Mouse (Mus musculus) neural tube, embryonic 11.5 days (tissue): Measurements from ENCODE around the gene Ccdc158. TPM values are rescaled to one million over a fixed set of nuclear protein-coding genes. Genes with fewer than 3 reads are reported as not detected.

Source experiments
- ATAC-seq: fragments of 200-750 bp; cut with Nextera tagmentation; 2 replicates; pipeline ENCODE4 v1.8.0; 2017; ENCODE audit warnings: moderate number of reproducible peaks, mild to moderate bottlenecking, moderate TSS enrichment, moderate library complexity; ENCODE audit not compliant: insufficient read depth, low FRiP score, low TSS enrichment
- DNase-seq: peaks from one replicate; pipeline ENCODE4 v3.0.0-alpha.2; 2015; ENCODE audit warnings: low spot score
- H3K27ac ChIP-seq: fragments of 300-500 bp; sonication (generic); 2 replicates; pipeline ENCODE4 v1.5.1; 2014; ENCODE audit warnings: low read depth, mild to moderate bottlenecking, low read length
- H3K27me3 ChIP-seq: fragments of 300-500 bp; sonication (generic); 2 replicates; pipeline ENCODE4 v1.6.1; 2014; ENCODE audit warnings: mild to moderate bottlenecking, low read length, mixed read lengths; ENCODE audit not compliant: control insufficient read depth, insufficient read depth
- H3K36me3 ChIP-seq: fragments of 300-500 bp; sonication (generic); 2 replicates; pipeline ENCODE4 v1.6.1; 2014; ENCODE audit warnings: mild to moderate bottlenecking, low read length, moderate library complexity, mixed read lengths; ENCODE audit not compliant: control insufficient read depth, insufficient read depth
- H3K4me1 ChIP-seq: fragments of 300-500 bp; sonication (generic); 2 replicates; pipeline ENCODE4 v1.6.1; 2014; ENCODE audit warnings: low read length, mixed read lengths; ENCODE audit not compliant: control insufficient read depth, insufficient read depth
- H3K4me2 ChIP-seq: fragments of 300-500 bp; sonication (generic); 2 replicates; pipeline ENCODE4 v1.6.1; 2014; ENCODE audit warnings: low read depth, mild to moderate bottlenecking, moderate library complexity
- H3K4me3 ChIP-seq: fragments of 300-500 bp; sonication (generic); 2 replicates; pipeline ENCODE4 v1.5.1; 2014; ENCODE audit warnings: low read depth, low read length
- H3K9ac ChIP-seq: fragments of 300-500 bp; sonication (generic); 2 replicates; pipeline ENCODE4 v1.6.1; 2014; ENCODE audit warnings: mild to moderate bottlenecking, low read length
- H3K9me3 ChIP-seq: fragments of 300-500 bp; sonication (generic); 2 replicates; pipeline ENCODE4 v1.6.1; 2016; ENCODE audit warnings: low read length; ENCODE audit not compliant: control insufficient read depth
- WGBS: fragments of 180-500 bp; shearing (Covaris S2); extraction: QIAGEN DNeasy Blood & Tissue Kit; methylation state at CpG from one replicate; pipeline ENCODE4 v1.1.7; 2014; 5-methylcytosine and 5-hydroxymethylcytosine counted together
- polyA plus RNA-seq: library from polyadenylated mRNA; unstranded; fragments of >200 nt; fragmentation: Nextera tagmentation; extraction: Ambion mirVana; gene quantifications from 2 replicates; pipeline ENCODE4 v1.2.1, GENCODE M21; 2014

Ccdc158 gene
- polyA plus RNA-seq, 1 experiment from 2014 or later: 0.77 TPM

DNA sequence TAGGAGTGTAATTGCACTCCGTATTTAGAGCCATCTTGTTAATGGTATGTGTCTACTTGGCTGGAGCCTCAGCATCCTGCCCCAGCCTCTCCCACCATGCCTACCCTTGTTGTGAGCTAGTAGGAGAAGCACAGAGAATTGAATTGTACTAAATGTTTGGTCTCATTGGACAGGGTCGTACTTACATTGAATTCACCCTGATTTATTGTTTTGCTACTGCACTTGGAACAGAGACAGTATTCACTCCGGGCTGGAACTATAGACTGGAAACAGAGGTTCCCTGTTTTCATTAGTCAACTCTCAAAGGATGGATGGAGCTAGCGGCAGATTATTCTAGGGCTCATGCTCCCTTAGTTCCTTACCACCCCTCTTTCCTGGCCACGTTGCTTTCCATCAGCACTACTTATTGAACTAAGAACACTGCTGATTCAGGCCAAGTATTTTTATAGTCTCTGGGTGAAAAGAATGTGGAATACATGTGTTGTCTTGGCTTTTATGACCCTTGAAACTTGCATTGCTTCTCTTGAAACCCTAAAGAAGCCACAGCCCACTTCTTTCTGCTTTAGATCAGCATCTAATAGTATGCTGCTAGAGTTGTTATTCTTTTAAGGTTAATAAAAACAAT is 36.7 kb upstream of the Ccdc158 start:
- DNase-seq (peak; percentile 34), ATAC-seq (peak; percentile 65)
- Histone ChIP-seq H3K27ac (0 out of 2 replicates have a peak overlapping the region, but pooled peaks have one; percentile 34), H3K4me1 (peaks cover 3% of the 10 kb centered on the region), H3K4me2 (no peak overlapping the region), H3K27me3 (no peaks in the 10 kb centered on the region), H3K9ac (no peak overlapping the region), H3K9me3 (no peaks in the 10 kb centered on the region), H3K4me3 (no peak overlapping the region), H3K36me3 (no peaks in the 10 kb centered on the region)
- WGBS: 32% methylated on average over 5 of the region's 5 CpGs

DNA sequence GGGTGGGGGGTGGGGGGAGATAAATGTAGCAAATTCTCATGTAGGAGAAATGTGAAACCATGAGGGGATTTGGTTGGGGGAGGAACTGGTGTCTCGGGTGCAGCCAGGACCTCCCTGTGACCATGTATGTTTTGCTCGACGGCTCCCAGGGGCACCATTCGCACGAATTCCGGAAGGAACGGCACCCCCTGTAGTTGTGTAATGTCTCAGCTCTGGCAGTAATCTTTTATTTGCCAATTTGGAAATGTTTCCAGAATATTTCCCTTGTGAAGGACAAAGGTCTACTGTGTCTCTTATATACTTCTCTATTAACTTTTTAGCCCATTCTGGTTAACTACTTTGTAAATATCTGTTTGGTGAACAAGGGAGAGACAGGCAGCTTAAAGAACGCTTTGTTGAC is 35.7 kb upstream of the Ccdc158 start:
- DNase-seq (no peak), ATAC-seq (no peak)
- no peak overlapping the region for H3K4me3 ChIP-seq
- H3K36me3 ChIP-seq: no peaks in the 10 kb centered on the region
- no peaks in the 10 kb centered on the region for H3K27me3 ChIP-seq
- no peak overlapping the region for H3K9ac ChIP-seq
- no peak overlapping the region for H3K27ac ChIP-seq
- no peak overlapping the region for H3K4me2 ChIP-seq
- peaks cover 3% of the 10 kb centered on the region for H3K4me1 ChIP-seq
- 78% methylated on average over 8 of the region's 8 CpGs for WGBS
- H3K9me3 ChIP-seq: no peaks in the 10 kb centered on the region

DNA sequence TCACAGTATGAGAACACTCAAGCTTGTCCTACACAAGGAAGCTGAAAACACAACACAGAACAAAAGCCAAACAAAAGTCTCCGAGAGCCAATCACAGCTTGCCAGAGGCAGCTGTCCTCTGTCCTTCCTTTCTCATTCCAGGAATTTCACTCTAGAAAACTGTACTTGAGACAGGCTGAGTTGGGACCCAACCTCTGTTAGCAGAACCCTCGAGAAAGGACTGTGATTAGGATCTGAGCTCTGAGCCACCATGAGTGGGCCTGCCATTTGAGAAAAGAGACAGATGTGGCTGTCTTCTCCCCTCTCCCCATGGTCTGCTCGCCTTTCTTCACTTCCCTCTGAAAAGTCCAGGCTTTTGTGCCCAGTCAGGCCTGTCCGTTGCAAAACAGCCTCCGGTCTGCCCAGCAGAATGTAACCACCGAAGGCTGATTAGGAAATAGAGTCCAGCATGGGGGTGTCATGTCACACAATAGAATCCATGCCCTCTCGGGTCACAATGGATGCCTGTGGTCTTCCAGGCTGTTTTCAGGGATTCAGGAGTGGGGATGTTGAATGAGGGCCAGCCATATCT is 32.9 kb upstream of the Ccdc158 start:
- H3K4me3 ChIP-seq: no peak overlapping the region
- H3K27ac ChIP-seq: no peak overlapping the region
- H3K27me3 ChIP-seq: no peaks in the 10 kb centered on the region
- no peak for ATAC-seq
- H3K4me1 ChIP-seq: peaks cover 3% of the 10 kb centered on the region
- WGBS: 60% methylated on average over 7 of the region's 7 CpGs
- no peaks in the 10 kb centered on the region for H3K9me3 ChIP-seq
- no peak overlapping the region for H3K9ac ChIP-seq
- DNase-seq: no peak
- H3K4me2 ChIP-seq: no peak overlapping the region
- no peaks in the 10 kb centered on the region for H3K36me3 ChIP-seq

DNA sequence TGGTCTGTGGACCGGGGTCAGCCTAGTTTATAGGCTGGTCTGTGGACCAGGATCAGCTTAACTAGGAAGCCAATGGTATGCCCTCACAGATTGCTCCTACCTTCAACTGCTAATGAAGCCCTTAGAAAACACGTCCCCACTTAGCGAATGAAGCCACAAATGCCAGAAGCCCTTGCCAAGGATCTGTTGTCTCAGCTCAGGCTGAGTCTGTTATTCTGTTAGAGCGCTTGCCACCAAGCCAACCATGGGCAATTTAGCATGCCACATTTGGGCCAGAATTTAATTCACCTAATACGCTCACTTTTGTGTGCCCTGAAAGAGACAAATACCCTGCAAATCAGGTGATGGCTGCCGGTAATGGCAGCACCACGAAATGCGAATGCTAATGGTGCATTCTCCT is 28.6 kb upstream of the Ccdc158 start:
- H3K4me2 ChIP-seq: no peak overlapping the region
- H3K27me3 ChIP-seq: no peaks in the 10 kb centered on the region
- H3K4me1 ChIP-seq: peaks cover 3% of the 10 kb centered on the region
- ATAC-seq: no peak
- no peaks in the 10 kb centered on the region for H3K36me3 ChIP-seq
- H3K9me3 ChIP-seq: no peaks in the 10 kb centered on the region
- WGBS: 83% methylated on average over 8 of the region's 8 CpGs
- H3K4me3 ChIP-seq: no peak overlapping the region
- no peak for DNase-seq
- no peak overlapping the region for H3K9ac ChIP-seq
- no peak overlapping the region for H3K27ac ChIP-seq

DNA sequence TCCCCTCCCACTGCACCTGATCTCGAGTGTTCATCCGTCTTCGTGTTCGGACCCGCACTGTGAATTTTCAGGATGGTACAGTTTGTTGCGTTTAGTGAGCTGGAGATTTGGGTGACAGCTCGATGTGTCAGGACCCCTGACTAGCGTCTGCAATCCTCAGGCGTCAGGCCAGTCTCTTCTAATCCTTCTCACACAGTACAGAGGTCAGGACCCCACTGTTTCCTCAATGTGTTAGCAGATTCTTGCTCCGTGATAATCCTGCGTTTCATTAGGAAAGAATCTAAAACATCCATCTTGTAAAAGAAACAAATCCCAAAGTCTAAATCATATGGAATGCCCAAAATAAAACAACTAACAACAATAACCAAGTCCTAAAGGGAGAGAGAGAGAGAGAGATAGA is 26.7 kb upstream of the Ccdc158 start:
- no peaks in the 10 kb centered on the region for H3K27me3 ChIP-seq
- H3K9me3 ChIP-seq: no peaks in the 10 kb centered on the region
- H3K4me1 ChIP-seq: no peaks in the 10 kb centered on the region
- H3K4me3 ChIP-seq: no peak overlapping the region
- H3K27ac ChIP-seq: no peak overlapping the region
- no peaks in the 10 kb centered on the region for H3K36me3 ChIP-seq
- no peak overlapping the region for H3K9ac ChIP-seq
- no peak for ATAC-seq
- DNase-seq: no peak
- 69% methylated on average over 11 of the region's 11 CpGs for WGBS
- no peak overlapping the region for H3K4me2 ChIP-seq

DNA sequence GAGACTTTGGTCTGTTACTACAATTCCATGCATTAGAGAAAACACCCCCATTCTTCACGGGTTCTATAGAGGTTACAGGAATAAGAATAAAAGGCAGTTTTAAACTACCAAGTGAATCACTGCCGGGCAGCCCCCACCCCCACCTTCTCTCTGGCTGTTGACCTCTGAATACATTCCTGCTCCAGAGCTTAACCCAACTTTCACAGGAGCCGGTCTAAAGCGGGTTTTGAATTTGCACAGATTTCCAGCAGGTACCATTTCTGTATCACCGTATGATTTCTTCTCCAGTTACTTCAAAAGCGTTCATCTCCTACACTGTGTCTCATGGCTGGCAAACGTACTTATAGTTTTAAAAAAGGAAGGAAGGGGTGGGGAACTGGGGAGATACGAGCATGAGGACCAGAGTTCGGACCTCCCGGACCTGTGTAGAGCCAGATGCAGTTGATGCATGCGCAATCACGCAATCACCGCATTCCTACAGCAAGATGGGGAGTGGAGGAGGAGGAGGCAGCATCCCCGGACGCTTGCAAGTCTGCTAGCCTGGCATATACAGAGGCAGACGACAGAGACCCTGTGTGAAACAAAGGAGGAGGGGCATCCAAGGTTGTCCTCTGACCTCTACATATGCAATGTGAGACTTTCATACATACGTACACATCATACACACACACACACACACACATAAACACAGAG is 23.9 kb upstream of the Ccdc158 start:
- no peaks in the 10 kb centered on the region for H3K27me3 ChIP-seq

DNA sequence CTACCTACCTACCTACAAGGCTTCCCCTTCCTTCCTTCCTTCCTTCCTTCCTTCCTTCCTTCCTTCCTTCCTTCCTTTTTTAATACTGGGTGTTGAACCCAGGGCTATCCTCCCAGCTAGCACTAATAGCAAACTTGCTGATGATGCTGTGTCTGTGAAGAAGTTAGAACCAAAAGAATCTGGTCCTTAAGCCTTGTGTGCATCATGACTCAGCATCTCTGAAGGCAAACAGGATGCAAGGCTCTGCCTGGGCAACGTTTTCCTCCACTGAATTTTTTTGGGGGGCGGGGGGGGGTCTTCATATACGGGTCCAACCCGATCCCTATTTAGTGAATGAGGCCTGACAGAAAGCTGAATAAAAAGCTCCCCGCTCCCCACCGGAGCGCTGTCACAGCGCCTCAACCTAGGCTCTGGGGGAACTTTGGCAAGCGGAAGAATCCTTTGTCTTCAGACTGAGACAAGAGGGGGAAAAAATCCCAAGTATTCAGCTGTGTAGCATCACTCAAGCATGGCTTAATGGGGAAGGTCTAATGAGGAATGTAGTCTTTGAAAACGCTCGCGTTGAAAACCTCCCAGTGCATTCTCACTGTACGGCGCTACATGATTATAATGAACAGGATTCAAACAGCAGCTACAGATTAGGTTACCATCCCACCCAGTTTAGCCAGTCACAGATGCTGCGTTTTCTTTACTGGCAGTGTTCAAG is 23.2 kb upstream of the Ccdc158 start:
- DNase-seq: peak; percentile 59
- peak; percentile 64 for ATAC-seq
- Histone ChIP-seq H3K27ac (no peak overlapping the region; the same call in 1 of the 2 replicates), H3K9ac (peak overlapping the region; percentile 16), H3K27me3 (no peaks in the 10 kb centered on the region), H3K4me3 (0 out of 2 replicates have a peak overlapping the region, but pooled peaks have one; percentile 23), H3K4me1 (no peaks in the 10 kb centered on the region), H3K9me3 (no peaks in the 10 kb centered on the region), H3K4me2 (peak overlapping the region; percentile 34), H3K36me3 (no peaks in the 10 kb centered on the region)
- WGBS: 3% methylated on average over 15 of the region's 15 CpGs

More for the DNA sequence above, 23.9 kb upstream of the Ccdc158 start:
- H3K4me1 ChIP-seq: no peaks in the 10 kb centered on the region
- H3K4me3 ChIP-seq: peak overlapping the region; percentile 23; the same call in 1 of the 2 replicates
- DNase-seq (peak; percentile 46), ATAC-seq (peak; percentile 72)
- H3K9me3 ChIP-seq: no peaks in the 10 kb centered on the region
- 22% methylated on average over 17 of the region's 17 CpGs for WGBS
- H3K4me2 ChIP-seq: peak overlapping the region; percentile 34
- H3K9ac ChIP-seq: peak overlapping the region; percentile 16
- H3K36me3 ChIP-seq: no peaks in the 10 kb centered on the region
- H3K27ac ChIP-seq: peak overlapping the region; percentile 54; the same call in 1 of the 2 replicates

DNA sequence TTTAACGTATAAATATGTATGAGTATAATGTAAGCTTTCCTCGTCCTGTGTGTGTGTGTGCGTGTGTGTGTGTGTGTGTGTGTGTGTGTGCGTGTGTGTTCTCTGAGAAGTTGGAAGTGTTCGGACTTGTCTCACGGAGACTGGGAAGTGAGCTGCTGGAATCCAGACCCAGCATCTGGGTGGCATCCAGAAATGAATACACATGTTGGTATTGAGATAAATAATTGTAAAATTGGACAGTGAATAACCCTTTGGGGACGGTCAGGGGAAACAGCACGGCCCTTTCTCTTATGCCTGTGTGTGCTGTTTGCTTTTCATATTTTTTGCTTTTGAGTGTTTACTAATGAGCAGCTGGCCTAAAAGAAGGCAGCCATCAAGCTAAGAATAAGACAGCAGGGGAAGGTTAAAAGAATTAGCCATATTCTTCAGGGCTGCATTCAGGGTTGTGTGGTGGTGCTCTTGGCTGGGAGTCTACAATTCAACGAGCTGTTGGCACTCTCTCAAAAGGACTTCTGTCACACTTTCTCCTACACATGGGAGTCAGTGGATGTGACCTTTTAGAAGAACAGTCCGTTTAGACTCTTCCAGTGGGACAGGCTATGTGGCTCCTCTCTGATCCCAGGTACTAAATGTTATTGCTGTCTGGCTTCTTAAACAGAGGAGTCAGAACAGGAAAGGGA is 19.4 kb upstream of the Ccdc158 start:
- 86% methylated on average over 10 of the region's 10 CpGs for WGBS
- ATAC-seq (no peak), DNase-seq (no peak)
- Histone ChIP-seq H3K9ac (no peak overlapping the region), H3K27me3 (no peaks in the 10 kb centered on the region), H3K4me2 (no peak overlapping the region), H3K4me1 (no peaks in the 10 kb centered on the region), H3K9me3 (no peaks in the 10 kb centered on the region), H3K36me3 (no peaks in the 10 kb centered on the region), H3K27ac (no peak overlapping the region), H3K4me3 (no peak overlapping the region)
